Mouse (Mus musculus): ENCODE data around the gene Hnmt.

DNA sequence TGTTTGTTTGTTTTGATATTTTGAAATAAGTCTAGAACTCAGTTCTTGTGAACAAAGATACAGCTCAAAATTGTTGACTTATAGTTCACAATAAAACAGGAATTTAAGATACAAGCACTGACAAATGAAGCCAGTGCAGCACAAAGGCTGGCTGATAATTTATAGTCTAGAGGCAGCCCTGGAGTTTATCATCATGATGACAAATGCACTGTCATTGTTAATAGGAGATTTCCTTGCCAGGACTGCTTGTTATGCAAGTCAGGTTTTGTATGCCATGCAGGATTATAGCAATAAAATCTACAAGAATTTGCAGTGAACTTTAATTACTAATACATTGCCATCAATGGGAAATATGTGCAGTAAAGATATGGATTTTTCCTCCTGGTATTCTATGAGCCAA is 61.9 kb downstream of the Hnmt start:
- TF ChIP-seq CTCF (IDR thresholded peaks at IDR 0.05; ENCODE audit: extremely low read depth, insufficient read length, insufficient replicate concordance, low read depth, low read length) (no peak), POLR2A (IDR thresholded peaks at IDR 0.05; ENCODE audit: low read depth, low read length) (no peak)
